Mouse (Mus musculus): ENCODE results near the gene Apol9a. TPM values are rescaled to one million over a fixed set of nuclear protein-coding genes. Genes with fewer than 3 reads are reported as not detected.

Apol9a gene
- total RNA-seq, 2 experiments from 2014 or later = 0.30 to 0.58 TPM

Other genes starting within 250 kb of the Apol9a start
- gene Rbfox2, start 104.1 kb downstream of the Apol9a start, total RNA-seq (2021) = 10 to 100 TPM; 64.8 to 89.9 TPM
- 1 to 10 TPM; 3.8 to 5.1 TPM for gene Apol7a, start 12.0 kb downstream of the Apol9a start, total RNA-seq (2021)
- not detected for gene Apol7b, start 36.4 kb upstream of the Apol9a start, total RNA-seq (2021)
- under 1 TPM in 1 of 2 experiments, not detected in 1; 0.09 TPM for gene Apol10a, start 65.9 kb upstream of the Apol9a start, total RNA-seq (2021)
- gene Apol11a, start 97.1 kb upstream of the Apol9a start, total RNA-seq (2021) = not detected
- gene Apol7c, start 122.2 kb upstream of the Apol9a start, total RNA-seq (2021) = under 1 TPM; 0.30 to 0.33 TPM
- not detected for gene 1700025B11Rik, start 150.8 kb upstream of the Apol9a start, total RNA-seq (2021)
- under 1 TPM in 1 of 2 experiments, not detected in 1; 0.18 TPM for gene Apol10b, start 185.0 kb upstream of the Apol9a start, total RNA-seq (2021)
- not detected for gene Gm36245, start 188.1 kb upstream of the Apol9a start, total RNA-seq (2021)
- under 1 TPM; 0.39 to 0.61 TPM for gene Apol11b, start 232.2 kb upstream of the Apol9a start, total RNA-seq (2021)

All from adrenal gland, postnatal 10 days (tissue).